Mouse (Mus musculus) heart, postnatal 0 days (tissue): Measurements from ENCODE around the gene Il12rb1.

Source experiments
- CTCF ChIP-seq: IDR thresholded peaks from 2 replicates; pipeline ENCODE4 v1.5.1; 2016; ENCODE audit warnings: antibody characterized with exemption, control low read depth, low read depth
- EP300 ChIP-seq: IDR thresholded peaks from 2 replicates; pipeline ENCODE4 v1.6.1; 2016; ENCODE audit warnings: antibody characterized with exemption, low read depth

- TF ChIP-seq EP300: no peak
- TF ChIP-seq CTCF: no peak
Observed at GRCm38 (mm10) chr8:70827796-70828195, 19.5 kb downstream of the Il12rb1 start.
